In genomic region chr12:112631472-112631871, GRCm38 (mm10) we compare ENCODE assay signal across 21 mouse cellular contexts. TPM values are rescaled to one million over a fixed set of nuclear protein-coding genes. Genes with fewer than 3 reads are reported as not detected.
DNase-seq lines count a peak whose midpoint lies in the region; ATAC-seq and TF ChIP-seq lines count a peak whose summit lies in the region.
"Had no signal": no experiment of that assay in that cellular context is flagged by ENCODE, and none has a peak within 500 bp of the region (broad histone marks: within the 10 kb centered on the region; RNA-seq: fewer than 3 reads in every experiment).

No protein-coding gene starts in this region.

- H3K27me3 ChIP-seq in hindbrain, embryonic 12.5 days: no peaks in the 10 kb centered on the region
- H3K27me3 ChIP-seq in hindbrain, embryonic 10.5 days (ENCODE audit: insufficient read depth, poor library complexity, severe bottlenecking): 0 out of 2 replicates have a peak, but pooled peaks cover 4% of the 10 kb centered on the region
- H3K27me3 ChIP-seq in liver, embryonic 11.5 days (replicated peaks; ENCODE audit: control insufficient read depth, insufficient read depth, low read length): no peaks in the 10 kb centered on the region
- H3K27me3 ChIP-seq in stomach, embryonic 15.5 days (replicated peaks): no peaks in the 10 kb centered on the region
- no peaks in the 10 kb centered on the region for H3K27me3 ChIP-seq in forebrain, embryonic 11.5 days (ENCODE audit: control insufficient read depth, insufficient read depth, low read length)
- H3K27me3 ChIP-seq: CH12.LX had no signal

- no peak for DNase-seq in hindbrain, embryonic 10.5 days (ENCODE audit: low spot score)
- no peak for DNase-seq in liver, embryonic 11.5 days (ENCODE audit: low spot score)
- DNase-seq in liver: no peak
- no peak for DNase-seq in forebrain, embryonic 11.5 days (ENCODE audit: low spot score)
- DNase-seq: adrenal gland, postnatal 14 days; cerebellum, adult 18-20 months; cerebellum, postnatal 25 days; embryo, embryonic 11 days; gastrocnemius, postnatal 10 days; heart, adult 11 months; heart, postnatal 36 days; kidney, adult 9 months; lung, postnatal 10 days; right cerebral cortex, postnatal 14 days; thymus, postnatal 25 days had no signal

- H3K4me1 ChIP-seq in hindbrain, embryonic 12.5 days: peaks cover 11% of the 10 kb centered on the region
- H3K4me1 ChIP-seq in hindbrain, embryonic 10.5 days (replicated peaks): peaks cover 44% of the 10 kb centered on the region
- peaks cover 47% of the 10 kb centered on the region for H3K4me1 ChIP-seq in liver, embryonic 11.5 days (replicated peaks; ENCODE audit: control insufficient read depth, insufficient read depth, low read length)
- peaks cover 56% of the 10 kb centered on the region for H3K4me1 ChIP-seq in bone marrow macrophage, adult 2 months (ENCODE audit: control insufficient read depth, insufficient read depth, low read length)
- H3K4me1 ChIP-seq in stomach, embryonic 15.5 days: peaks cover 35% of the 10 kb centered on the region
- peaks cover 4% of the 10 kb centered on the region; the same call in 1 of the 2 replicates for H3K4me1 ChIP-seq in forebrain, embryonic 11.5 days (replicated peaks; ENCODE audit: control insufficient read depth, insufficient read depth, low read length)

- H3K27ac ChIP-seq in hindbrain, embryonic 12.5 days: no peak overlapping the region
- H3K27ac ChIP-seq in hindbrain, embryonic 10.5 days: no peak overlapping the region
- 0 out of 2 replicates have a peak overlapping the region, but pooled peaks have one; percentile 32 for H3K27ac ChIP-seq in liver, embryonic 11.5 days (ENCODE audit: low read depth, low read length)
- H3K27ac ChIP-seq in bone marrow macrophage, adult 2 months (ENCODE audit: insufficient read depth, low read depth, low read length): peak overlapping the region; percentile 95
- peak overlapping the region; percentile 57; the same call in 1 of the 2 replicates for H3K27ac ChIP-seq in stomach, embryonic 15.5 days
- H3K27ac ChIP-seq in forebrain, embryonic 11.5 days (ENCODE audit: low read depth, low read length): no peak overlapping the region

- no peak for TF ChIP-seq CTCF in bone marrow macrophage, adult 2 months (IDR thresholded peaks at IDR 0.05; ENCODE audit: low read depth, low read length)

- H3K4me3 ChIP-seq in hindbrain, embryonic 12.5 days: no peak overlapping the region
- no peak overlapping the region for H3K4me3 ChIP-seq in hindbrain, embryonic 10.5 days
- H3K4me3 ChIP-seq in liver, embryonic 11.5 days (ENCODE audit: low read depth, low read length): no peak overlapping the region
- peak overlapping the region; percentile 60 for H3K4me3 ChIP-seq in bone marrow macrophage, adult 2 months (ENCODE audit: insufficient read depth, low read length)
- no peak overlapping the region for H3K4me3 ChIP-seq in stomach, embryonic 15.5 days (replicated peaks)
- H3K4me3 ChIP-seq in forebrain, embryonic 11.5 days (ENCODE audit: low read depth, low read length): no peak overlapping the region

- no peak overlapping the region for H3K4me2 ChIP-seq in hindbrain, embryonic 12.5 days (replicated peaks)
- H3K4me2 ChIP-seq in liver, embryonic 11.5 days: 0 out of 2 replicates have a peak overlapping the region, but pooled peaks have one; percentile 8
- H3K4me2 ChIP-seq in stomach, embryonic 15.5 days: no peak overlapping the region
- H3K4me2 ChIP-seq in forebrain, embryonic 11.5 days (ENCODE audit: low read depth, low read length, severe bottlenecking): no peak overlapping the region

- ATAC-seq in hindbrain, embryonic 12.5 days (ENCODE audit: low FRiP score): no peak
- no peak for ATAC-seq in liver, embryonic 11.5 days (replicated peaks; ENCODE audit: low FRiP score)
- ATAC-seq in stomach, embryonic 15.5 days (ENCODE audit: insufficient read depth, low FRiP score, low read depth): no peak
- no peak for ATAC-seq in forebrain, embryonic 11.5 days (replicated peaks; ENCODE audit: low FRiP score)
- ATAC-seq: hindbrain, embryonic 16.5 days; midbrain, embryonic 16.5 days had no signal

- 52% methylated on average over 1 of the region's 1 CpGs for WGBS in hindbrain, embryonic 12.5 days
- 53% methylated on average over 1 of the region's 1 CpGs for WGBS in hindbrain, embryonic 10.5 days
- WGBS in liver, embryonic 11.5 days: 11% methylated on average over 1 of the region's 1 CpGs
- WGBS in stomach, embryonic 15.5 days: 26% methylated on average over 1 of the region's 1 CpGs
- 70% methylated on average over 1 of the region's 1 CpGs for WGBS in forebrain, embryonic 11.5 days

- no peak for TF ChIP-seq POLR2A in bone marrow macrophage, adult 2 months (IDR thresholded peaks at IDR 0.05; ENCODE audit: borderline replicate concordance, low read depth, low read length)

- no peaks in the 10 kb centered on the region for H3K36me3 ChIP-seq in hindbrain, embryonic 12.5 days
- no peaks in the 10 kb centered on the region for H3K36me3 ChIP-seq in hindbrain, embryonic 10.5 days
- H3K36me3 ChIP-seq in liver, embryonic 11.5 days (ENCODE audit: control insufficient read depth, insufficient read depth, low read length): no peaks in the 10 kb centered on the region
- no peaks in the 10 kb centered on the region for H3K36me3 ChIP-seq in stomach, embryonic 15.5 days
- no peaks in the 10 kb centered on the region for H3K36me3 ChIP-seq in forebrain, embryonic 11.5 days (ENCODE audit: control insufficient read depth, insufficient read depth, low read length)

- no peaks in the 10 kb centered on the region for H3K9me3 ChIP-seq in hindbrain, embryonic 12.5 days (replicated peaks)
- H3K9me3 ChIP-seq in hindbrain, embryonic 10.5 days: no peaks in the 10 kb centered on the region
- H3K9me3 ChIP-seq in liver, embryonic 11.5 days (ENCODE audit: control insufficient read depth, low read length): no peaks in the 10 kb centered on the region
- H3K9me3 ChIP-seq in stomach, embryonic 15.5 days: no peaks in the 10 kb centered on the region
- H3K9me3 ChIP-seq in forebrain, embryonic 11.5 days (ENCODE audit: control insufficient read depth, low read length): no peaks in the 10 kb centered on the region

- H3K9ac ChIP-seq in hindbrain, embryonic 12.5 days: peak overlapping the region; percentile 14; the same call in 1 of the 2 replicates
- H3K9ac ChIP-seq in liver, embryonic 11.5 days (ENCODE audit: low read depth, low read length): no peak overlapping the region
- H3K9ac ChIP-seq in stomach, embryonic 15.5 days: no peak overlapping the region
- H3K9ac ChIP-seq in forebrain, embryonic 11.5 days (ENCODE audit: low read length): no peak overlapping the region

RNA-seq across cellular contexts. Expression of gene Adssl1, which starts 11.6 kb away (rescaled TPM):
- polyA plus RNA-seq in hindbrain, embryonic 12.5 days (2016; fragmentation: Nextera tagmentation; extraction: Ambion mirVana): 3.3 and 5.0 TPM in 2 replicates
- 3.7 and 5.5 TPM in 2 replicates for polyA plus RNA-seq in hindbrain, embryonic 10.5 days (2016; fragmentation: Nextera tagmentation; extraction: Ambion mirVana)
- 5.6 and 7.4 TPM in 2 replicates for polyA plus RNA-seq in liver, embryonic 11.5 days (2014; fragmentation: Nextera tagmentation; extraction: Ambion mirVana)
- 33.2 and 38.5 TPM in 2 replicates for polyA plus RNA-seq in bone marrow macrophage, adult 2 months (2012; ENCODE audit: insufficient read depth, insufficient read length, missing spikeins)
- polyA plus RNA-seq in stomach, embryonic 15.5 days (2015; fragmentation: Nextera tagmentation; extraction: Ambion mirVana): 4.3 and 4.4 TPM in 2 replicates
- polyA plus RNA-seq in forebrain, embryonic 11.5 days (2014; fragmentation: Nextera tagmentation; extraction: Ambion mirVana): 1.9 and 2.1 TPM in 2 replicates

RNA-seq across cellular contexts. Expression of gene Siva1, which starts 13.0 kb away (rescaled TPM):
- 100 and 124 TPM in 2 replicates for polyA plus RNA-seq in hindbrain, embryonic 12.5 days (2016; fragmentation: Nextera tagmentation; extraction: Ambion mirVana)
- 281 and 334 TPM in 2 replicates for polyA plus RNA-seq in hindbrain, embryonic 10.5 days (2016; fragmentation: Nextera tagmentation; extraction: Ambion mirVana)
- polyA plus RNA-seq in liver, embryonic 11.5 days (2014; fragmentation: Nextera tagmentation; extraction: Ambion mirVana): 216 and 222 TPM in 2 replicates
- 34.9 and 52.4 TPM in 2 replicates for polyA plus RNA-seq in bone marrow macrophage, adult 2 months (2012; ENCODE audit: insufficient read depth, insufficient read length, missing spikeins)
- 198 and 214 TPM in 2 replicates for polyA plus RNA-seq in stomach, embryonic 15.5 days (2015; fragmentation: Nextera tagmentation; extraction: Ambion mirVana)
- polyA plus RNA-seq in forebrain, embryonic 11.5 days (2014; fragmentation: Nextera tagmentation; extraction: Ambion mirVana): 227 and 257 TPM in 2 replicates

RNA-seq across cellular contexts. Expression of gene Inf2, which starts 42.9 kb away (rescaled TPM):
- 1.5 and 2.1 TPM in 2 replicates for polyA plus RNA-seq in hindbrain, embryonic 12.5 days (2016; fragmentation: Nextera tagmentation; extraction: Ambion mirVana)
- polyA plus RNA-seq in hindbrain, embryonic 10.5 days (2016; fragmentation: Nextera tagmentation; extraction: Ambion mirVana): 1.5 and 1.8 TPM in 2 replicates
- 4.6 and 6.5 TPM in 2 replicates for polyA plus RNA-seq in liver, embryonic 11.5 days (2014; fragmentation: Nextera tagmentation; extraction: Ambion mirVana)
- polyA plus RNA-seq in bone marrow macrophage, adult 2 months (2012; ENCODE audit: insufficient read depth, insufficient read length, missing spikeins): 28.0 and 30.8 TPM in 2 replicates
- polyA plus RNA-seq in stomach, embryonic 15.5 days (2015; fragmentation: Nextera tagmentation; extraction: Ambion mirVana): 4.3 and 4.4 TPM in 2 replicates
- polyA plus RNA-seq in forebrain, embryonic 11.5 days (2014; fragmentation: Nextera tagmentation; extraction: Ambion mirVana): 1.6 and 2.4 TPM in 2 replicates

RNA-seq across cellular contexts. Expression of gene Akt1, which starts 43.2 kb away (rescaled TPM):
- polyA plus RNA-seq in hindbrain, embryonic 12.5 days (2016; fragmentation: Nextera tagmentation; extraction: Ambion mirVana): 154 and 156 TPM in 2 replicates
- 50.9 and 56.8 TPM in 2 replicates for polyA plus RNA-seq in hindbrain, embryonic 10.5 days (2016; fragmentation: Nextera tagmentation; extraction: Ambion mirVana)
- 54.9 and 62.9 TPM in 2 replicates for polyA plus RNA-seq in liver, embryonic 11.5 days (2014; fragmentation: Nextera tagmentation; extraction: Ambion mirVana)
- polyA plus RNA-seq in bone marrow macrophage, adult 2 months (2012; ENCODE audit: insufficient read depth, insufficient read length, missing spikeins): 169 and 176 TPM in 2 replicates
- 161 and 170 TPM in 2 replicates for polyA plus RNA-seq in stomach, embryonic 15.5 days (2015; fragmentation: Nextera tagmentation; extraction: Ambion mirVana)
- polyA plus RNA-seq in forebrain, embryonic 11.5 days (2014; fragmentation: Nextera tagmentation; extraction: Ambion mirVana): 99.4 and 123 TPM in 2 replicates

RNA-seq across cellular contexts. Expression of gene Zbtb42, which starts 47.2 kb away (rescaled TPM):
- polyA plus RNA-seq in hindbrain, embryonic 12.5 days (2016; fragmentation: Nextera tagmentation; extraction: Ambion mirVana): 5.8 and 7.5 TPM in 2 replicates
- 7.1 and 10.9 TPM in 2 replicates for polyA plus RNA-seq in hindbrain, embryonic 10.5 days (2016; fragmentation: Nextera tagmentation; extraction: Ambion mirVana)
- polyA plus RNA-seq in liver, embryonic 11.5 days (2014; fragmentation: Nextera tagmentation; extraction: Ambion mirVana): 0.96 and 1.7 TPM in 2 replicates
- 9.2 and 10.1 TPM in 2 replicates for polyA plus RNA-seq in bone marrow macrophage, adult 2 months (2012; ENCODE audit: insufficient read depth, insufficient read length, missing spikeins)
- 9.3 and 10.8 TPM in 2 replicates for polyA plus RNA-seq in stomach, embryonic 15.5 days (2015; fragmentation: Nextera tagmentation; extraction: Ambion mirVana)
- polyA plus RNA-seq in forebrain, embryonic 11.5 days (2014; fragmentation: Nextera tagmentation; extraction: Ambion mirVana): 4.4 and 5.3 TPM in 2 replicates

Comparison
In these comparisons a context has a peak if more than half of its experiments do, and no peak if none do; other contexts are left out.
1. H3K27ac ChIP-seq: peak in liver, embryonic 11.5 days (single experiment), bone marrow macrophage, adult 2 months (single experiment) and stomach, embryonic 15.5 days (single experiment); none in hindbrain, embryonic 12.5 days (single experiment), hindbrain, embryonic 10.5 days (single experiment) and forebrain, embryonic 11.5 days (single experiment).